Mouse (Mus musculus) embryonic facial prominence, embryonic 11.5 days (tissue): ENCODE measurements around the gene Prss16. TPM values are rescaled to one million over a fixed set of nuclear protein-coding genes. Genes with fewer than 3 reads are reported as not detected.
A peak's percentile ranks its signal among the peaks of the same experiment; 100 is the strongest.

Experiments used
- ATAC-seq: fragments of 200-750 bp; cut with Nextera tagmentation; replicated peaks from 2 replicates; pipeline ENCODE4 v1.8.0; 2017; ENCODE audit warnings: low read depth; ENCODE audit not compliant: insufficient number of reproducible peaks, low FRiP score, low TSS enrichment
- DNase-seq: peaks from one replicate; pipeline ENCODE4 v3.0.0-alpha.2; 2015; ENCODE audit warnings: low spot score
- H3K27ac ChIP-seq: fragments of 300-500 bp; sonication (generic); replicated peaks from 2 replicates; pipeline ENCODE4 v1.5.1; 2014; ENCODE audit warnings: mild to moderate bottlenecking, low read depth, low read length, control low read depth
- H3K27me3 ChIP-seq: fragments of 300-500 bp; sonication (generic); 2 replicates; pipeline ENCODE4 v1.6.1; 2014; ENCODE audit warnings: mild to moderate bottlenecking, low read length, moderate library complexity, mixed read lengths; ENCODE audit not compliant: control insufficient read depth, insufficient read depth
- H3K36me3 ChIP-seq: fragments of 300-500 bp; sonication (generic); replicated peaks from 2 replicates; pipeline ENCODE4 v1.6.1; 2014; ENCODE audit warnings: low read depth, mild to moderate bottlenecking, low read length, moderate library complexity, mixed read lengths; ENCODE audit not compliant: control insufficient read depth, insufficient read depth
- H3K4me1 ChIP-seq: fragments of 300-500 bp; sonication (generic); 2 replicates; pipeline ENCODE4 v1.6.1; 2014; ENCODE audit warnings: low read length, mixed read lengths; ENCODE audit not compliant: control insufficient read depth, insufficient read depth
- H3K4me2 ChIP-seq: fragments of 300-500 bp; sonication (generic); 2 replicates; pipeline ENCODE4 v1.6.1; 2014; ENCODE audit warnings: low read depth, mild to moderate bottlenecking, control low read depth, low read length, moderate library complexity
- H3K4me3 ChIP-seq: fragments of 300-500 bp; sonication (generic); 2 replicates; pipeline ENCODE4 v1.5.1; 2014; ENCODE audit warnings: low read depth, low read length, control low read depth
- H3K9ac ChIP-seq: fragments of 300-500 bp; sonication (generic); replicated peaks from 2 replicates; pipeline ENCODE4 v1.6.1; 2014; ENCODE audit warnings: mild to moderate bottlenecking, control low read depth, low read length
- H3K9me3 ChIP-seq: fragments of 300-500 bp; sonication (generic); replicated peaks from 2 replicates; pipeline ENCODE4 v1.6.1; 2016; ENCODE audit warnings: mild to moderate bottlenecking, low read length, inconsistent platforms, mixed read lengths; ENCODE audit not compliant: control insufficient read depth
- WGBS: fragments of 180-500 bp; shearing (Covaris S2); extraction: QIAGEN DNeasy Blood & Tissue Kit; methylation state at CpG from one replicate; pipeline ENCODE4 v1.1.7; 2014; 5-methylcytosine and 5-hydroxymethylcytosine counted together
- polyA plus RNA-seq: library from polyadenylated mRNA; unstranded; fragments of >200 nt; fragmentation: Nextera tagmentation; extraction: Ambion mirVana; gene quantifications from 2 replicates; pipeline ENCODE4 v1.2.1, GENCODE M21; 2014

The Prss16 gene
- polyA plus RNA-seq, 1 experiment from 2014 or later = 0.50 TPM

DNA sequence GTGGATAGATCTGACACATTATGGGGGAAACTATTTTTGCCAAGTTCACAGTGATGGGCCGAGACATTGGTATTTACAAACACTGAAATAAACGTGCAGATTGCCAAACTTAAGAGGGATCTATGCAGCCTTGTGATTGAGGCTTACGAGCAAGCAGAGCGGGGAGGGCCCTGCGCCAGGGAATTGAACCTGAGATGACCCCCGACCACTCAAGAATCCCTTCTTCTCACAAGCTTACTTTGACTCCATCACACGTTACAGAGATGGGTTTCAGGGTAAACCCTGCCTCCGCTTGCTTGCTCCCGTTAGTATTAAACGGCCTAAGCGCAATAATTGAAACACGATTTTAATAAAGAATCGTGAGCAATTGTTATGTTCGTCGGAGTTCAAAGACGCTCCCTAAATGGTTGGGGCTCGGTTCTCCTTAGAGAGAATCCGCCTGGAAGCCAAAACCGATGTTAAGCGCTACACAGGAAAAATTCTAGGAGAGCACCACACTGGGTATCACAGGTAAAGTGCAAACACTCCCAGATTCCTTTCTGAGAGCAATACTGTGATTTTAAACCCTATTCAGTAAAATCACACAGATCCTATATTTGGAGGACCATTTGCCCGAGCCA, 12.2 kb downstream of the Prss16 start:
- DNase-seq = no peak
- Histone ChIP-seq H3K9me3 (no peaks in the 10 kb centered on the region), H3K4me1 (no peaks in the 10 kb centered on the region), H3K27me3 (peaks cover 46% of the 10 kb centered on the region), H3K36me3 (no peaks in the 10 kb centered on the region), H3K27ac (no peak overlapping the region), H3K4me3 (peak overlapping the region; percentile 21), H3K4me2 (peak overlapping the region; percentile 22; the same call in 1 of the 2 replicates), H3K9ac (no peak overlapping the region)
- 1% methylated on average over 21 of the region's 21 CpGs for WGBS
- no peak for ATAC-seq

GRCm38 (mm10) chr13:21996840-21997185, 12.7 kb downstream of the Prss16 start:
- Histone ChIP-seq H3K9ac (no peak overlapping the region), H3K27ac (no peak overlapping the region), H3K4me2 (peak overlapping the region; percentile 22), H3K4me1 (no peaks in the 10 kb centered on the region), H3K27me3 (peaks cover 41% of the 10 kb centered on the region), H3K36me3 (no peaks in the 10 kb centered on the region), H3K4me3 (peak overlapping the region; percentile 21), H3K9me3 (no peaks in the 10 kb centered on the region)
- DNase-seq (no peak), ATAC-seq (no peak)
- under 1% methylated on average over 13 of the region's 13 CpGs for WGBS

GRCm38 (mm10) chr13:21996101-21996839, 13.3 kb downstream of the Prss16 start:
- peak overlapping the region; percentile 21 for H3K4me3 ChIP-seq
- DNase-seq (peak; percentile 81), ATAC-seq (no peak)
- H3K27ac ChIP-seq = no peak overlapping the region
- no peaks in the 10 kb centered on the region for H3K4me1 ChIP-seq
- 2% methylated on average over 12 of the region's 12 CpGs for WGBS
- H3K4me2 ChIP-seq = peak overlapping the region; percentile 22
- no peak overlapping the region for H3K9ac ChIP-seq
- peaks cover 37% of the 10 kb centered on the region for H3K27me3 ChIP-seq
- no peaks in the 10 kb centered on the region for H3K36me3 ChIP-seq
- no peaks in the 10 kb centered on the region for H3K9me3 ChIP-seq

DNA sequence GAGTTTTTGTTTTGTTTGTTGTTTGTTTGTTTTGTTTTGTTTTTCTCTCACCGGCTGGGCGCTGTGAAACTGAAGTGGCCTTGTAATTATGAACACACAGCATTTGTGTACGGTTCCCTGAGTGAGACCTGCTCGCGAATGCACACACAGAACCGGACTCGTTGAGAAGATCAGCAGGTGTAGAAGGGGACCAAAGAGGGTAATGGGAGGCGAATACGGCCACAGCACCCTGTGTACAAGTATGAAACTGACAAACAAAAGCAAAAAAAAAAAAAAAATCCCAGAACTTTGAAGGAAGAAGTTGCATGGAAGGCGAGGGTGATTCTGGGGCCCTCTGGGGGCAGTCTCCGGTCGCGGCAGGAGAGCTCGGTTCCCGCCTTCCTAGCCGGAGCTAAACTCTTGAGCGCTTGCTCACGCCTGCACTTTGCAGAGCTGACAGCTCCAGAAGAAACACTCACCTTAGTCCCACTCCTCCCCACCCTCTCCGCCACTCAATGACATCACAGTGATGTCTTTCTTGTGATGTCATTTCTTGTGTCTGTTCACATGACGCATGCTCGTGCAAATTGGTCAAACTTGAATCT, 14.1 kb downstream of the Prss16 start:
- H3K9me3 ChIP-seq = no peaks in the 10 kb centered on the region
- no peaks in the 10 kb centered on the region for H3K36me3 ChIP-seq
- H3K27ac ChIP-seq = no peak overlapping the region
- ATAC-seq (peak; percentile 67; the same call in 1 of the 2 replicates), DNase-seq (peak; percentile 70)
- H3K9ac ChIP-seq = no peak overlapping the region
- no peaks in the 10 kb centered on the region for H3K4me1 ChIP-seq
- H3K4me3 ChIP-seq = peak overlapping the region; percentile 34
- H3K27me3 ChIP-seq = peaks cover 33% of the 10 kb centered on the region
- WGBS = under 1% methylated on average over 21 of the region's 21 CpGs
- H3K4me2 ChIP-seq = peak overlapping the region; percentile 60

GRCm38 (mm10) chr13:21994896-21995295, 14.6 kb downstream of the Prss16 start:
- WGBS = 6% methylated on average over 8 of the region's 8 CpGs
- Histone ChIP-seq H3K27me3 (peaks cover 30% of the 10 kb centered on the region), H3K4me3 (peak overlapping the region; percentile 34), H3K4me1 (no peaks in the 10 kb centered on the region), H3K9ac (no peak overlapping the region), H3K27ac (no peak overlapping the region), H3K4me2 (peak overlapping the region; percentile 60), H3K9me3 (no peaks in the 10 kb centered on the region), H3K36me3 (no peaks in the 10 kb centered on the region)
- DNase-seq (peak; percentile 44), ATAC-seq (no peak)

DNA sequence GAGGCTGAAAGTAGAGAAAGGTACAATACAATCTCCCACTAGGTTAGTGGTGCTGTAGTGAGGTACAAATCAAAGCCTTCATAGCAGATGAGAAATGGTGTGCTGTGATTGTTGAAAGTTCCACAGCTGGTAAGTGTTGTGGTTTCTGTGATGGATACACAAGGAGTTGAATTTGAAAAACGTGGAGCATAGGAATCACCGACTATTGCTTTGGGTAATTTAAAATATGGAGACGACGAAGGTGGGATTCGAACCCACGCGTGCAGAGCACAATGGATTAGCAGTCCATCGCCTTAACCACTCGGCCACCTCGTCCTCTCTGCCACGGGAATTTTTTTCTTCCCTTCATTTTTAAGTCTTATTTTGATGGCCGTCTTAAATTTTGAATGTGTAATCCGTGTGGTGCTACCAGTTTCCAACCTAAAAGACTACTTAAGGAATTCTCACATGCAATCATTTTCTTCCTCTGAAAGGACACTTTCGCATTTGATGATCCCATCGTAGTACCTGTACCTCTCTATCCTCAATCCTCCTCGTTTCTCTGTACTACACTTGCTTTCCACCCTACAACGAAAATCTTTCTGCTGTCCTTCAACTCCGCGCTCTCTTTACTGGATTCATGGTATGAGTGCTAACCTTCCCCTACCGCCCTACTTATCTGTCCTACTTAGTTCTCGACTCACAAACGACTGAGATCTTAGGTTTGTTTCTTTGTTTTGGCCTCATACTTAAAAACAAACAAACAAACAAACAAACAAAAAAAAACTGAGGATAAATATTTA, 15.4 kb downstream of the Prss16 start:
- Histone ChIP-seq H3K36me3 (no peaks in the 10 kb centered on the region), H3K4me2 (no peak overlapping the region), H3K9me3 (no peaks in the 10 kb centered on the region), H3K27ac (no peak overlapping the region), H3K4me3 (no peak overlapping the region), H3K4me1 (no peaks in the 10 kb centered on the region), H3K9ac (no peak overlapping the region), H3K27me3 (peaks cover 25% of the 10 kb centered on the region)
- WGBS = under 1% methylated on average over 22 of the region's 22 CpGs
- no peak for ATAC-seq
- peak; percentile 73 for DNase-seq

DNA sequence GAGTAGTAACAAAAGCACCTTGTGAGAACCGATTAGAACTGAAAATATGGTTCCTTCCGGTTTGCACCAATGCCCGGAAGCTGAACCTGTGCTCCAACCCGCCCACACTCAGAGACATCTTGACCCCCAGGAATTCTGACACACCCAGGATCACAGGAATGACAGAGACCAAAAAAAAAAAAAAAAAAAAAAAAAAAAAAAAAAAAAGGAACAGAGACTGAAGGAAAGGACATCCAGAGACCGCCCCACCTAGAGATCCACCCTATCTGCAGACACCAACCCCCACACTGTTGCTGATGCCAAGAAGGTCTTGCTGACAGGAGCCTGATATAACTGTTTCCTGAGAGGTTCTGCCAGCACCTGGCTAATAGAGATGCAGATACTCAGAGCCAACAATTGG, 17.0 kb downstream of the Prss16 start:
- Histone ChIP-seq H3K9me3 (no peaks in the 10 kb centered on the region), H3K4me2 (no peak overlapping the region), H3K9ac (no peak overlapping the region), H3K27ac (no peak overlapping the region), H3K4me3 (no peak overlapping the region), H3K27me3 (peaks cover 10% of the 10 kb centered on the region), H3K4me1 (no peaks in the 10 kb centered on the region), H3K36me3 (no peaks in the 10 kb centered on the region)
- WGBS = 84% methylated on average over 5 of the region's 5 CpGs
- DNase-seq (no peak), ATAC-seq (no peak)
